Mouse (Mus musculus): Measurements from ENCODE around the gene Fam149b.

Gene Fam149b

DNA sequence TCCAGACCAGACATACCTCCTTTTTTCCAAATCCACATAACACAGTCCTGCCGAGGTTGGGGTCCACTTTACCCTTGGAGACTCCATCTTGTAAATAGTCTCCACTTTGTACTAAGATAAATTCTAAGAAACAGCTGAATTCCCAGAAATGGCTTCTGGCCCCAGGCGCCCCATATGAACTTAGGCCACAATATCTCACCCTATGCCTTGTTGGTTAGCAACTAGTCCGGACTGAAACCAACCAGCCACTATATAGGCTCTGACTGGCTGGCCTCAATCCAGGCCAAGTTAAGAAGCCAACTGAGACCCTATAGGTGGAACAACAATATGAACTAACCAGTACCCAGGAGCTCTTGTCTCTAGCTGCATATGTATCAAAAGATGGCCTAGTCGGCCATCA lies 44.4 kb downstream of the Fam149b start:
- no peak for DNase-seq (ENCODE audit: low spot score)

GRCm38 (mm10) chr14:20393205-20393913 lies 45.4 kb downstream of the Fam149b start, which contains the start of gene Mrps16:
TSS of gene Mrps16 (minus strand) at chr14:20393634.
- DNase-seq (ENCODE audit: low spot score) = peak; percentile 80

DNA sequence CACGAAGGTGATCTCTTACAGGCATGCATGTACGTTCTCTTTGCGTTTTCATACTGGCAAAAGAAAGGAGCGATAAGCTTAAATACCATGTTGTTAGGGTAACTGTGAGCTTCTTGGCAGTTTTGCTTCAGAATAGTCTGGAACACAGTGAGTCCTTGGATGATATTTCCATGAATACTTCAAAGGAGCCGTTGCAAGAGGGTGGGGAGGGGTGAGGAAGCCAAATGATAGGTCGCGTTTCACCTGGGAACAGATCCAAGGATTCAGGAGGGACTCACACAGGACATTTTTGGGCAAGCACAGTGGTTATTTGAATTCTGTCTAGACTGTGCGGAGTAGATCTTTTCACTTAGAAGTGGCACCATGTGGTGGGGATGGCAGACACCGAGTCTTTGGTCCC lies 49.3 kb downstream of the Fam149b start:
- DNase-seq (ENCODE audit: low spot score) = no peak

- no peak for DNase-seq (ENCODE audit: low spot score)
Observed at GRCm38 (mm10) chr14:20398864-20399263, 50.9 kb downstream of the Fam149b start.

DNA sequence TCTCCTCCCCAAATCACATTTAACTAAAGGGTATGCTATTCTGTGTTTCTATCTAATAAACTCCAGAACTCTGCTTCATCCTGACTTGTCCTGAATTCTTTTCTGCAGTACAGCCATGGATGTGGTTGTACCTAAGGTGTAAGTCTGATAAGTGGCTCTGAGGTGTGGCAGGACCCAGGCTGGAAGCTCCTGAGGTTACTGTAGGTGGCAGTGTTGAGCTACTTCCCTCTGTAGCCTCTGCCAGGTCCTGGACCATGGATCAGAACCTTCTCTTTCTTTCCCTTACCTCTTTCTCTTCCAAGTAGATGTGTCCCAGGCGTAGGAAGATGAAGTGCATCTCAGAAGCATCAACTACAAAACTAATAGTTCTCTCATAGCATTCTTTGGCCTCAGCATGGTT lies 52.1 kb downstream of the Fam149b start:
- DNase-seq (ENCODE audit: low spot score) = no peak

GRCm38 (mm10) chr14:20422257-20422656 lies 74.3 kb downstream of the Fam149b start:
- DNase-seq (ENCODE audit: low spot score) = no peak

GRCm38 (mm10) chr14:20423046-20423445 lies 75.1 kb downstream of the Fam149b start:
- DNase-seq (ENCODE audit: low spot score) = no peak

- DNase-seq (ENCODE audit: low spot score) = no peak
Observed at GRCm38 (mm10) chr14:20428593-20428992, 80.6 kb downstream of the Fam149b start.

- no peak for DNase-seq (ENCODE audit: low spot score)
Observed at GRCm38 (mm10) chr14:20429833-20430232, 81.9 kb downstream of the Fam149b start.

DNA sequence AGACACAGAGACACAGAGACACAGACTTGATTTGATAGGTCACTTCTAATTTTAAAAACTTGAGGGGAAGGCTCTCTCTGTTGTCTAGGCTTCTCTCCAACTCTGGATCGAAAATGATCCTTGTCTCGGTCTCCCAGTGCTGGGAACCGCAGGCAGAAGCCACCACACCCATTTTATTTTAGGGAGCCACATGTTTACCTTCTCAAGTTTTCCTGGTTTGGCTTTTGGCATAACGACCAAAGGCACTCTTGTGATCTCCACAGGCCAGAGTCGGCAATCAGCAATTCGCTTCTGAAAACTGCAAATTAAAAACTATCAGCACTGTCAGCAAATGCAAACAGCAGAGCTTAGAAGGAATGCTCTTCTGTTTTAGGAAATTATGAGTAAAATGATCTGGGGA lies 83.8 kb downstream of the Fam149b start:
- no peak for DNase-seq (ENCODE audit: low spot score)

- no peak for DNase-seq (ENCODE audit: low spot score)
Observed at GRCm38 (mm10) chr14:20432420-20432819, 84.5 kb downstream of the Fam149b start.
